Mouse (Mus musculus) ovary, adult 18-20 months (tissue): ENCODE results near the gene Gm3106.
"Not testable (repeated sequence)": the region's sequence is repeated elsewhere in the genome, so short reads cannot be mapped to it uniquely, and the experiment has no call there.

ENCODE experiments used
- DNase-seq: peaks from one replicate; pipeline ENCODE4 v3.0.0; 2022; ENCODE audit warnings: low spot score, mixed read lengths

The Gm3106 gene

GRCm38 (mm10) chr5:94217705-94218104 is at the start of gene Gm3106:
TSS of gene Gm3106 (plus strand) at chr5:94218005.
- DNase-seq, result not testable (repeated sequence)
